Mouse (Mus musculus): ENCODE data around the gene Cysltr2.

Gene Cysltr2

DNA sequence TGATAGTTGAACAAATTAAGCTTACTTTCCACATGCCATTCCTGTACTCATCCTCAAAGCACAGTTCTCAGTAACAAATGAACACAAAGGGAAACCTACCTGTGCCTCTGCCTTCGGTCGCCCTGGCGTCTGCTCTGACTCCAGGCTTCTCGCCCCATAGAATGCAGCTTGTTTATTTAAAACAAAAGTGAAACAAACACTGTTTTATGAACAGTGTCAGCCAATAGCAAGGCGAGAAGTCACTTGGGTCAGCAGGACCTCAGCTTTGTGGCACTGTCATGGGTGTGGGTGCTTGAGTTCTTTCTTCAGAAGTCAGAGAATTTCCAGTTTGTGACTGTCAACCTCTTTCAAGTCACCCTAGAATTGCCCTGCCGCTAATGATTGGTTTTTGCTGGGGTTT is at the start of gene Cysltr2:
Gene Cysltr2, minus strand, starts transcription at position 178 of the 400 bp plus-strand sequence.
- no peak for DNase-seq (ENCODE audit: low spot score)

DNA sequence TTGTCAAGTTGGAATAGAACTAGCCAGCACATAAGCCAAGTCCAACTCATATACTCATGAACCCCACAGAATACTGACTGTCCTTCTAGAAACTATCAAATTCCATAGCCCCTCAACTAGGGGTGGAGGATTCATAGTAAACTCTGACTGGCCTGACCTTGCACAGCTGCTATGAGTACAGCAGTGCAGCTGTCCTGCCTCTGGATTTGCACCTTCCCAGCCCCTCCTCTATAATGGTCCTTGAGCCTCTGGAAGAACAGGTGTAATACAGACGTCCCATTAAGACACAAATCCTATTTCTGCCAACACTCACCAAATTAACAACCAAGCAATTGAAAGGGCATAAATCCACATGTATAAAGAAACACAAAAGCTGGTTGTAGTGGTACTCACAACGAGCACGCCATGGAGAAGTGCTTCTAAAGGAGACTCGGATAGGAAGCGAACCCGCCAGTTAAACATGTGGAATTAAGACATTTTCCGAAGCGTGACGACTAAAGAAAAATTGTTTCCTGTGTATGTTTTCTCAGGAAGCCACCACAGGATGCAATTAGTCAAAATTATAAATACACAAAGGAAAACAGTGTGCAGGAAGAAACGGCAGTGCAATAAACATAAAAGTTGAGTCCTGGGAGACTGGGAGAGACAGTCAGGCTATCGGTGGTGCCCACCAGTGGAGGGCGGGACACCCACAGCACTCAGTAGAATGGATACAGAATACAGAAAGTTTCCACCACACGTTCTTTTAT is 46.1 kb upstream of the Cysltr2 start:
- no peak for DNase-seq (ENCODE audit: low spot score)

DNA sequence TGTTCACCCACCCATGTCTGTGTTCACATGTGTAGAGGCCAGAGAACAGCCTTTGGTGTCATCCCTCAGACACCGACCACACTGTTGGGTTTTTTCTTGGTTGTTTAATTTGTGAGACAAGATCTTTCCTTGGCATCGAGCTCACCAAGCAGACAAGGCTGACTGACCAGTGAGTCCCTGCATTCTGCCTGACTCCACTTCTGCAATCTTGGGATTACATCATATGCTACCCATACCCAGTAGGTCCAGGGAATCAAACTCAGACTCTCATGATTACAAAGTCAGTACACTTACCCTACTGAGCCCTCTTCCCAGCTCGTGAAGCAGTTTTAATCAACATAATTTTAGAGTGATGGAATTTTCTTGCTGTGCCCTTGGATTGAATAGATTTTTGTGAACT is 44.0 kb upstream of the Cysltr2 start:
- no peak for DNase-seq (ENCODE audit: low spot score)

DNA sequence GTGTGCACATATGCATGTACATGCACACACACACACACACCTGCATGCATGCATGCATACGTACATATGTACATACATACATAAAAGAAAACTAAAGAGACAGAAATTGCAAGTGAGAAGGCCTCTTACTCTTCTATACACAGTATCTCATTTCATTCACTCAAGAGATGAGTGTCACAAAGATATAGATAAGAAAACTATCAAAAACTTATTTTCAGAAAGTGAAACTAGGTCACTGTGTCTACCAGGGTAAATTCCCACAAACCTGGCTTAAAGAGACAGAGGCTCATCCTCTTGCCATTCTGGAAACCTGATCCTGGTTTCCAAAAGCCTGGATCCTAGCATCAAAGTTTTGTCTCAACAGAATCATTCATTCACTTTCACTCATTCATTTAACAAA is 39.3 kb upstream of the Cysltr2 start:
- no peak for DNase-seq (ENCODE audit: low spot score)

DNA sequence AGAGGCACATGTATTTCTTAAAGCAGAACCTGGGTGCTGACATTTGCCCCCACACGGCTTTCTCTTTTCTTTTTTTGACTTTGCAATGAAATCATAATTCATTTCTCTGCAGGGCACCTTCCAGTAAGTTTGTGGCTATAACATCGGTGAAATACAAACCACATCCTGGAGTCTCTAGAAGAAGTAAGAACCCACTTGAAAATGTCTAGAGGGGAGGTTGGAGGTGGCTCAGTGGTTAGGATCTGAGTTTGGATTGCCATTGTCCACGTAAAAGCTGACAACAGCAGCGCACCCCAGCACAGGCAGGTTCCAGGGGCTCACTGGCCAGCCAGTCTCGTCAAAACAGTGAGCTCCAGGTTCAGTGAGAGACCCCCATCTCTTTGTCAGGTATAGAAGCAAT is 38.8 kb upstream of the Cysltr2 start:
- no peak for DNase-seq (ENCODE audit: low spot score)

DNA sequence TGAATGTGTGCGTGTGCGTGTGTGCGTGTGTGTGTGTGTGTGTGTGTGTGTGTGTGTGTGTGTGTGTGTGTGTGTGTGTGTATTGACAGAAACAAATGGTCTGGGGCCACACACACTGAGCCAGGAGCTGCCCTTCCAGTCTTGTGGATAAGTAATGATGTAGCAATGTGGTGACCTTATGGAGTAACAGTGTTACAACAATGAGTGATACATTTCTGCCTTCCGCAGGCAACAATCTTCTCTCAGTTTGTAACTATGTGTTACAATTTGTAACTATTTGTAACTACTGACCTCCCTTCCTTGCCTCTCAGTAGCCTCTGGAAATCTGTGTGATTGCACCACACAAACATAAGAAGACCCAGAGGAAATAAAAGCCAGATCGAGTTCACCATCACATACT is 38.3 kb upstream of the Cysltr2 start:
- DNase-seq (ENCODE audit: low spot score), result no peak

DNA sequence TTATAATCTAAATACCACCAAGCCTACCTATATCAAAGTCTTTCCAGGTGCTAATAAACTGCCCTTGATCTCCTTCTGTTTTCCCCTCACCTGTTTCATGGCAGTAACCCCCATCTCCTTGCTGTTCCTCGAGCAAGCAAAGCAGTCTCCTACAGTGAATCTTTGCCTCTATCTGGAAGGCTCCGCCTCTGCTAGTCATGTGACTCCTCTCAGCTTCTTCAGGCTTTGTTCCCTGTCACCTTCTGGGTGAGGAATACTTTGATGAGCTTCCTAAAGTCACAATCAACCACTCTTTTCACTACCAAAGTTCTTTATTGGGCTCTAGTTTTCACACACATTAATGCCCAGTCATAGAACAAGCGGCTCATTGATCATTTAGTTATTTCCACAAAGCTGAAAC is 37.5 kb upstream of the Cysltr2 start:
- no peak for DNase-seq (ENCODE audit: low spot score)

DNA sequence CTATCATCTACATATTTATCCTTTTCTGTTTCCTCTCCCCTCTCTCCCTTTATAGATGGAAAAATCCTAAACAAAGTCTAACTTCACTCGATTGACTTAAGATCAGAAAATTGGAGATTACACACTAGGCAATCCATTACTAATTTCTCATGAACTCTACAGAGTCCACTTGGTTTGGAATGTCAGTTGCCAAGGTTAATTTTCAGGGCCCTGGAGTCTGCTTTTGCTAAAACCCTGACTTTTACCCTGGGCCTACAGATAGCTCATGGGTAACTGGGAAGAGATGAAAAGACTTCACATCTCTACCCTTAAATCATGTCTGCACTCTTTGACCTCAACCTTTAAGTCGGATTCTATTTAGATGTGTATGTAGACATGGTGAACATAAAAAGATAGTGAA is 34.6 kb upstream of the Cysltr2 start:
- DNase-seq (ENCODE audit: low spot score), result no peak

DNA sequence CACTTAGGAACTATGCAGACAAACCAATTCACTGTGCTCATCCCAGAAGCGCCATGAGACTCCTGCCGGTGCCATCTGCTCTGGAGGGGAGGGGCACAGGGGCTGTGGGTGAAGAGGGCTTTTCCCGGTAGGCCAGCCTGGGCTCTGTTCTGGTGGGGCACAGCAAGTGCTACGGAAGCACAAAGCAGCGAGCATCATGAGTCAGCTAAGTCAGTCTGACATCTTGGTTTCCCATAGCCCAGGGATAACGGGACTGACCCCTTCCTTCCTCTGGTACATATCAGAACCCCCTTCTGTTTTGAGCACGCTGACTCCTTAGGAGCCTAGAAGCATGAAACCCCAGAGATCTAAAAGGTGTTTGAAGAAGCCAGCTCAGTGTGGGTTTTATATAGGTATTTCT is 15.5 kb upstream of the Cysltr2 start:
- DNase-seq (ENCODE audit: low spot score), result no peak

DNA sequence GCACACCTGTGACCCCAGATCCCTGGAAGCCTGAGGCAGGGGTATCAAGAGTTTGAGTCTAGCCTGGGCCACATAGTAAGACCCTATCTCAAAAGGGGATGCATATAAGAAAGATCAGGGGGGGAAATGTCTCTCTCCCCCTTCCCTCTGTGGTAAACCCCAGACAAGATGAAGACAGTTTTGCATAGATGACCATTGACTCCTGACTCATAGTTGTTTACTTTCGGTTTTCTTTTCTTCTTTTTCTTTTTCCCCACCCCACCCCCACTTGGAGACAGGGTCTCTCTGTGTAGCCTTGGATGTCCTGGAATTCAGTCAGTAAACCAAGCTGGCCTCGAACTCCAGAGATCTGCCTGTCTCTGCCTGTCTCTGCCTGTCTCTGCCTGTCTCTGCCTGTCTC is 9.8 kb upstream of the Cysltr2 start:
- no peak for DNase-seq (ENCODE audit: low spot score)

DNA sequence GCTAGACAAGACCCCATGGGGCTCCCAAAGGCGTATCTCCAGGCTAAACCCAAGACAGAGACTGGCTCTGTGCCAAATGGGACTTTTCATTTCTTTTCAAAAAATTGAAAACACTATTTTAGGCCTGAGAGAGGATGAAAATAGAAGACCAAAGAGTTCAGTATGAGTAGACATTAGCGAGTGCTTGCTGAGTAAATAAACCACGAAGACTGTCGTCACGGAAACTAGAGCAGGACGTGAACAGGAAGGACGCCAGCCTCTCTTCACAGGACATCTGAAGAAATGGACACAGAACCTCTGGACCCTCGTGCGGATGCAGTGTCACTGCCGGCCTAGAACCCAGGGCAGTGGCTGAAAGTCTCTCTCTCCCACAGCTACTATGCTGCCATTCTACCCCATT is 8.8 kb upstream of the Cysltr2 start:
- DNase-seq (ENCODE audit: low spot score), result no peak

DNA sequence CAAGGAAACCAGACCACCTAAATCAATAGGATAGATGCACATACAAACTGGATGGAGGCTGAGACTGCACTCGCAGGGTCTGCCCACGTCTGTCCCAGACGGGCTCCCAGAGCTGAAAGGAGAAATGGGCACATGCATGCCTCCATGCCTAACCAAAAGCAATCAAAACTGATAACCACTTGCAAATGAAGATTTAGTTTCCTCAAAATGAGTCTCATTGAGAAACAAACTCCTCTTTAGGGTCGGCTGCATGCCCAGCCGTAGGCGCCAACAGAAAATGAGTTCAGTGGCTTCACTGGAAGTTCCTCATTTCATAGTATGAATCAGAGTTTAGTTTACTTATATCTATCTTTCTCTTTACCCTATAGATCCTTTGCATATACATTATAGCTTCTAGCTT is 7.9 kb upstream of the Cysltr2 start:
- DNase-seq (ENCODE audit: low spot score), result no peak

DNA sequence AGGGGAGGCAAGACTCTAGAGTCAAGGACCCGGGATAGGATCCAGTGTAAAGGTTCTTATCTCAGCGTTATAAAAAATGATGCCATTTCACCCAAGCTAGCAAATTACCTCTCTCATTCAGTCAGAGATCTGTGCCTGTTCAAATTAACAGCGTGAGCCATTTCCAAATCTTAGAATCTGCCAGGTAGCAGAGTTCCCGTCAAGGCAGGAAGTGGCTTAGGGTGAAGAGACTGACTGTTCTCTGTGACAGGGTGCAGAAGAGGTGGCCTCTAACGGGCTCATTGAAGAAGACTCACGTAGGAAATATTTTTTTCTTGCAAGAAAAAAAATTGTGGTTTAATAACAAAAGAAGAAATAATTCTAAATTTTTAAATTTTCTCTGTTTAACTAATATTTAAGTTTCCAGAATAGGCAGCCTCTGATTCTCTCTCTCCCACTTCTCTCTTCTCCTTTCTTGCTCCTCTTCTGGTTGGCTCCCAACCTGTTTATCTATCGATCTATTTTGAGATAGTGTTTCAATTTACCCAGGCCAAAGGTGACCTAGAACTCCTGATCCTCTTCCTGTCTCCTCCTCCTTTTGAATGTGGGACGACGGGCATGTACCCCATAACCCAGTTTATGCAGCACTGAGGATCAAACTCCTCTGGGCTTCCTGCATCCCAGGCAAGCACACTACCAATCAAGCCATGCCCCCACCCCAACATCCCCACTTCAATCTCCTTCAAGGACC is 3.5 kb downstream of the Cysltr2 start:
- no peak for DNase-seq (ENCODE audit: low spot score)

DNA sequence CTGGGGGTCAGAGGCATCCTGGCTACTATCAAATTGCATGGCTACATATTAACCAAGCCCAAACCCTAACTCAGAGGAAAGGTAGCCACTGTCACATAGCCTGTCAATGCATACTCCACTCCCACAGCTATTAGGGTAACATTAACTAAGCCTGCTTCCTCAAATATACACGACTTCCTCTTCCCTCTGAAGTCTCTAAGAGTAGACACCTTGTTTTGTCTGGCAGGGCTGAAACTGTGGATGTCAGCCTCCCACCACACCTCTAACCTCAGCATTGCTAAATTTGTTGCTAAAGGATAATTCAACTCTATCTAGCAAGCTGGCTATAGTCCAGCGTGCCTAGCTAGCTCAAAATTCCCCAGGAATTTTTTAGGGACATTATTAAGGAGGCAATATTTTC is 7.2 kb downstream of the Cysltr2 start:
- no peak for DNase-seq (ENCODE audit: low spot score)

DNA sequence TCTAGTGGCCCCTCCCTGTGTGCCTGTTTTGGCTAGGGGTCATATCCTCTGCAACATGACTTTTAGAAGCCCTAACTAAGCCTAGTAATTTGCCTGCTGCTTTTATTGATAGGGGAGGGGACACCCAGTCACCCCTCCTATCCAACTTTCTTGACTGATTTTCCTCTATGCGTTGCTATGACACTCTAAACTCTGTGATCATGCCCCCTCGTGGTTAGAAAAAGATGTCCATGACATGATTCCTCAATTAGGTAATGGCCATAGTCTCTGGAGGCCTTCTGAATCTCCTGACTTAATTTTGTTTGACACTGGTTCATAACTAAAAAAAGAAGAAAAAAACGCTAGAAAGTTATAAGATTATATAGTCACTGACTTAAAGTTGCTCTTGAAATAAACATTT is 15.6 kb downstream of the Cysltr2 start:
- no peak for DNase-seq (ENCODE audit: low spot score)

DNA sequence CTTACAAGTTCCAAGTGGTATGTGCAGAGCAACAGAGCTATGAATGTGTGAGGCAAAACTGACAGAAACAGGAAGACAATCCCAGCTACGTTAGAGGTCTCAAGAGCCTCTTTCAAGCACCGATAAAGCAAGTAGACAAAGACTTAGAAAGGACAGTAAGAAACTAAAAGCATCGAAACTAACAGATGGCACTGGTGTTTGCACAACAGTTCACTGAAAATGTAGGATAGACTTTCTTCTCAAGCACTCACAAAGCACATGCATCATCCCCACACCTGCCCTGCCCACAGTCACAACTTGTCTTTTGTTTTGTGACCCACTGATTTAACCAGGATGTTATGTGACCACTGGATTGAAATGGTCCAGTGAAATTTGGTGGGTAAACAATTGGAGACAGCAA is 17.7 kb downstream of the Cysltr2 start:
- DNase-seq (ENCODE audit: low spot score), result no peak

DNA sequence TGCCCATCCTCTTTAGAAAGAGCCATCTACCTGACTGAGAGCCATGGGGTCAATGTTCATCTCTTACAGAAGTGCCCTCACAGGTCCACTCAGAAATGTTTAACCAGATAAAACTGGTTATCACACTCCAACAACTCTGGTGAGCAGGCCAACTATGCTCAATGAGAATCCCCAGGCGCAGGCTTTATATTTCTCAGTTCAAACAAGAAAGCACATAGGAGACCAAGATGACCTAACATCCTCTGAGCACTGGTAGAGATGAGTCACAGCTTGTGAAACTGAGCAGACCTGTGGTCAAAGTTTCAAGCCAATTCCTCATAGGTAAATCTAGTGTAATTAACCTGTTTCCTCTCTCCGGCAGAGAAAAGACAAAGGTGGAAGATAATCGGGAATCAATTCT is 31.6 kb downstream of the Cysltr2 start:
- no peak for DNase-seq (ENCODE audit: low spot score)

DNA sequence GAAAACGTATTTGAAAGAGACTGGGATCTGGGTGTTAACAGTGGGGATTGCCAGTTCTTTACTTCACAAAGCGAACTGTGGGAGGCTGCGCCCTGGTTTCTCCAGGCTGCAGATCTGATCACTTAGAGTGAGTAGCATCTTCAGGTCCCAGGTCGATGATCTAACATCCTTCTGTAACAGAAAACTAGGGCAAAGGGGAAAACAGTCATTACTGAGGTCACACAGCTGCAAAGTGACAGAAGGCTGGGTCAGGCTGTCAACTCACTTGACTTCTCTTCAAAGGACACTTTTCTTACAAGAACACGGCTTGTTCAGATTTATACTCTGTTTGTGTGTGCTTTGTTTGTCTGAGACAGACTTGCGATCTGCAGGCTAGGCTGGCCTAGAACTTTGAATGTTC is 33.5 kb downstream of the Cysltr2 start:
- DNase-seq (ENCODE audit: low spot score), result no peak

DNA sequence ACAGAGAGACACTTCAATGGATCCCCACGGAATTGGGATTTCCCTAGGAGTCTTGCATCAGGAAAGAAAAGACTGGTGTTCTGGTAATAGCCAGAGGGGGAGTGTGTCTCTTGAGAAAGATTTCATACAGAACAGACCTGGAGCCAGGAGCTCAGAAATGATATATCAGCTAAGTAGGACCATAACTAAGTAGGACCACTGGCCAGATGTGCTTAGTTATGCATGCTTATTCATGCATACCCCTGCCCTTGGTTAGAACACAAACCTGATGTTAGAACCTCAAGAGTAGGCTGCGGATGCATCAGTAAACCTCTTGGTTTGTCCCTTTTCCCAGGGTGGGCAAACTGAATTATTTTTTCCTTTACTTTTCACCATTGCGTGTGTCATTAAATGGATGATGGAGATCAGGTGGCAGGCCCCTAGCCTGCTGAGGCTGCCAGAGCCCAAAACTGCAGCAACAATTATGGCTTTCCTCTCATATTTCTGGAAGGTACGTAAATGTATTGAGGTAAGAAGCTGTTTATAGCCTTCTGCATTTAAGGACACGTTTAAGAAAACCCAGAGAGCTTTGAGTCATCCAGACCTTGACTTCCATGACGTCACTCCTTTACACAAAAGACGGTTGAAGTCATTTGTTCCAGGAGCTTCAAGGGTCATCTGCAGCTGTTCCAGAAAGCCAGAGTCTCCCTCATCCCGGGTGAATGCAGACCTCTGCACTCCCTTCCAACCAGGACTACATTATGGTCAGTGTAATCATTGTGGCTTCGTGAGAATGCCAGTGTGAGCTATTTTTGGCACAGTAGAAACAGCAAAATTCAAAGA is 35.0 kb downstream of the Cysltr2 start:
- DNase-seq (ENCODE audit: low spot score), result no peak

DNA sequence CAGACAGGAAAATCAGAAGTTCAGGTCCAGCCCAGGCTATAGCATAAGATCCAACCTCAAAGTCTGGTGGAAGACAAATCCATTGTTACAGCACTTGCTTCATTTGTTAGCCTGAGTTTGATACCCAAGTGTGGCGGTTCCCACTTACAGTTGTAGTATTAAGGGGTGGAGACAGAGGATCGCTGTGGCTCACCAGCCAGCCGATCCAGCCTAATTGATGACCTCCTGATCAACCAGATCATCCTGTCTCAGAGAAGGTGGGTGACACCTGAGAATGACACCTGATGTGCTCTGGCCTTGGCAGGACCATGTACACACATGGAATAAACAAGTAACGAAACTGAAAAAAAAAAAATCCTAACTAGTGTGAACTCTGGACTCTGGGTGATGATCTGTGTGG is 47.1 kb downstream of the Cysltr2 start:
- no peak for DNase-seq (ENCODE audit: low spot score)

DNA sequence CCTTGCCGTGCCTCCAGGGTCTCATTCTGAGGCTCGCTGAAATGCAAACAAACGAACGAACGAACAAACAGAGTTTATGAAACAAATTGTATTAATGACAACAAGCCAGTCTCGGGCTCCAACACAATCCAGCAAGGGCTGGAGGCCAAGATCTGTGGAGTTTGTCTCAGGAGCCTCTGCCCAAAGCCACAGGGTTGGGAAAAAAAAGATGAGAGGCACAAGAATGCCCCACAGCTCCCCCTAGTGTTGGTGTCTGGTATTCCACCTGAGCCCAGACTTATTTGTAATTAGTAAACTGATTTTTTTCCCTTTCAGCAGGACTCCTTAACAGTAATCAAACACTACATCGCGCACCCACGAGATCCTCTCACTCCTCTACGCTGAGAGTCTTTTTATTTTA is 48.6 kb downstream of the Cysltr2 start:
- DNase-seq (ENCODE audit: low spot score), result peak; percentile 41

DNA sequence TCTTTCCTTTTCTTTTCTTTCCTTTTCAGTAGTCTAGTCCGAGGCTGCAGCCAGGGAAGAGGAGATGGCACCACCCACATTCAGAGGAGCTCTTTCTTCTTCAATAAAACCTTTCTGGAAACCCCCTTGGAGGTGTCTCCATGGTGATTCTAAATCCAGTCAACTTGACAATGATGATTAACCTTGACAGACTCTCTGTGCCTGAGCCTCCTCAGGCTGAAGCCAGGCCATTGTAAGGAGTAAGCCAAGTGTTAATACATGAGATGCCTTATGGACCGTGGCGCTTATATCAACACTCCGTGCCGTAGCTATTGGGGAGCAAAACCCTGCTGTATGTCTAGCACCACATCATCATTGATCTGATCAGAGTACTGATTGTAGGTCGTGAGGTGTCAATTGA is 50.8 kb downstream of the Cysltr2 start:
- DNase-seq (ENCODE audit: low spot score), result no peak

DNA sequence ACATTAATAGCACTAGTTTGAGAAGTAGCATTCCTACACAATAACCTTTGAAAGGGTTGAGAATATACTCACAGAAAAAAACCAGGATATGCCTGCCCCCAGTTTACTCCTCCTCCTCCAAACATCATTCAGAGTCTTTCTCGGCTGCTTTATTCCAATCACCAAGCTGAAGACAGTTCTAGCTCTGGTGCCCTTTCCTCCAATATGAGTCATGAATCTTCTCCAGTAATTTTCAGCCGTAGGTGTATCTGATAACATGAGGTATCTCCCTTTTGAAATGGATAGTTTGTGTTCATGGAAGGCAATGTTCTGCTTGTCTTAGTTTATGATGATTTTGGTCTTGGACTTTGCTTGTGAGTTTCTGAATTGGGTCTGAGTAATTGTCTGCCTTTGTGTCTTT is 62.9 kb downstream of the Cysltr2 start:
- DNase-seq (ENCODE audit: low spot score), result no peak
